Mouse (Mus musculus): ENCODE results near the gene Homer3. TPM values are rescaled to one million over a fixed set of nuclear protein-coding genes. Genes with fewer than 3 reads are reported as not detected.
A peak's percentile ranks its signal among the peaks of the same experiment; 100 is the strongest.

The Homer3 gene
- total RNA-seq, 2 experiments from 2014 or later = 36.2 to 36.4 TPM

- DNase-seq = no peak
Observed at GRCm38 (mm10) chr8:70338931-70339330, 56.3 kb downstream of the Homer3 start.

- no peak for DNase-seq
Observed at GRCm38 (mm10) chr8:70340659-70341058, 58.0 kb downstream of the Homer3 start.

GRCm38 (mm10) chr8:70342007-70342406 is 59.4 kb downstream of the Homer3 start:
- DNase-seq = no peak

- no peak for DNase-seq
Observed at GRCm38 (mm10) chr8:70343076-70343475, 60.4 kb downstream of the Homer3 start.

GRCm38 (mm10) chr8:70343696-70344095 is 61.1 kb downstream of the Homer3 start:
- DNase-seq = peak; percentile 62

Other genes with a start within 250 kb of the Homer3 start
- gene Mau2, start 240.1 kb upstream of the Homer3 start, total RNA-seq (2021) = 10 to 100 TPM; 39.5 to 40.8 TPM
- 10 to 100 TPM; 23.2 to 23.8 TPM for gene Sugp1, start 240.0 kb upstream of the Homer3 start, total RNA-seq (2021)
- 1 to 10 TPM in 1 of 2 experiments, under 1 TPM in 1; 0.95 to 1.0 TPM for gene Tm6sf2, start 209.9 kb upstream of the Homer3 start, total RNA-seq (2021)
- gene Hapln4, start 199.4 kb upstream of the Homer3 start, total RNA-seq (2021) = not detected
- gene Ncan, start 162.0 kb upstream of the Homer3 start, total RNA-seq (2021) = 1 to 10 TPM in 1 of 2 experiments, under 1 TPM in 1; 0.81 to 1.2 TPM
- gene Nr2c2ap, start 151.5 kb upstream of the Homer3 start, total RNA-seq (2021) = 10 to 100 TPM; 14.8 to 17.1 TPM
- 10 to 100 TPM; 25.4 to 25.8 TPM for gene Rfxank, start 143.7 kb upstream of the Homer3 start, total RNA-seq (2021)
- gene Borcs8, start 143.3 kb upstream of the Homer3 start, total RNA-seq (2021) = 10 to 100 TPM; 28.0 to 29.1 TPM
- gene Mef2b, start 143.1 kb upstream of the Homer3 start, total RNA-seq (2021) = under 1 TPM; 0.20 to 0.21 TPM
- gene Tmem161a, start 110.5 kb upstream of the Homer3 start, total RNA-seq (2021) = 100 to 1,000 TPM; 100 to 110 TPM
- 10 to 100 TPM; 25.9 to 28.0 TPM for gene Slc25a42, start 70.5 kb upstream of the Homer3 start, total RNA-seq (2021)
- 10 to 100 TPM; 52.2 to 55.4 TPM for gene Sugp2, start 48.6 kb upstream of the Homer3 start, total RNA-seq (2021)
- 10 to 100 TPM; 10.2 to 10.6 TPM for gene Armc6, start 48.4 kb upstream of the Homer3 start, total RNA-seq (2021)
- gene Ddx49, start 19.7 kb downstream of the Homer3 start, total RNA-seq (2021) = 10 to 100 TPM; 37.2 to 46.4 TPM
- 100 to 1,000 TPM; 176 to 179 TPM for gene Cope, start 19.7 kb downstream of the Homer3 start, total RNA-seq (2021)
- under 1 TPM; 0.43 to 0.56 TPM for gene Cers1, start 32.9 kb downstream of the Homer3 start, total RNA-seq (2021)
- under 1 TPM in 1 of 2 experiments, not detected in 1; 0.60 TPM for gene Gdf1, start 47.0 kb downstream of the Homer3 start, total RNA-seq (2021)
- gene Upf1, start 70.5 kb downstream of the Homer3 start, total RNA-seq (2021) = 10 to 100 TPM; 44.1 to 45.9 TPM
- 1 to 10 TPM; 2.5 to 2.6 TPM for gene Comp, start 90.7 kb downstream of the Homer3 start, total RNA-seq (2021)
- gene Crtc1, start 156.8 kb downstream of the Homer3 start, total RNA-seq (2021) = 10 to 100 TPM; 12.8 to 15.4 TPM
- 1 to 10 TPM; 8.2 to 9.2 TPM for gene Klhl26, start 194.1 kb downstream of the Homer3 start, total RNA-seq (2021)
- gene Tmem59l, start 204.5 kb downstream of the Homer3 start, total RNA-seq (2021) = not detected
- under 1 TPM in 1 of 2 experiments, not detected in 1; 0.55 TPM for gene Crlf1, start 210.3 kb downstream of the Homer3 start, total RNA-seq (2021)
- gene Rex1bd, start 223.9 kb downstream of the Homer3 start, total RNA-seq (2021) = 100 to 1,000 TPM in 1 of 2 experiments, 10 to 100 TPM in 1; 96.9 to 109 TPM
- gene Uba52, start 228.0 kb downstream of the Homer3 start, total RNA-seq (2021) = 1,000 to 10,000 TPM; 1,698 to 1,707 TPM
- 100 to 1,000 TPM; 204 to 207 TPM for gene Fkbp8, start 244.9 kb downstream of the Homer3 start, total RNA-seq (2021)
- 10 to 100 TPM; 67.5 to 76.9 TPM for gene Kxd1, start 245.1 kb downstream of the Homer3 start, total RNA-seq (2021)